Mouse (Mus musculus) testis, adult 2 months (tissue): ENCODE measurements around the gene Adcyap1. TPM values are rescaled to one million over a fixed set of nuclear protein-coding genes. Genes with fewer than 3 reads are reported as not detected.

ENCODE experiments used
- H3K27ac ChIP-seq: fragments of 200-500 bp; 2 replicates; pipeline ENCODE4 v1.5.1; 2012; ENCODE audit warnings: low read depth, low read length; ENCODE audit not compliant: control insufficient read depth, insufficient read depth
- H3K27me3 ChIP-seq: fragments of 200-500 bp; 2 replicates; pipeline ENCODE4 v1.6.1; 2012; ENCODE audit warnings: mild to moderate bottlenecking, low read length, moderate library complexity; ENCODE audit not compliant: control insufficient read depth, insufficient read depth
- H3K36me3 ChIP-seq: fragments of 200-500 bp; 2 replicates; pipeline ENCODE4 v1.6.1; 2012; ENCODE audit warnings: mild to moderate bottlenecking, low read length; ENCODE audit not compliant: control insufficient read depth, insufficient read depth
- H3K4me1 ChIP-seq: fragments of 200-500 bp; 2 replicates; pipeline ENCODE4 v1.6.1; 2012; ENCODE audit warnings: low read length; ENCODE audit not compliant: control insufficient read depth, insufficient read depth
- H3K4me3 ChIP-seq: fragments of 200-500 bp; 2 replicates; pipeline ENCODE4 v1.5.1; 2012; ENCODE audit warnings: low read depth, mild to moderate bottlenecking, low read length, moderate library complexity, mixed read lengths; ENCODE audit not compliant: control insufficient read depth
- CTCF ChIP-seq: fragments of 200-500 bp; IDR thresholded peaks from 2 replicates; pipeline ENCODE4 v1.5.1; 2012; ENCODE audit warnings: low read depth, mild to moderate bottlenecking, inconsistent platforms, low read length, moderate library complexity; ENCODE audit not compliant: control insufficient read depth, insufficient read depth, insufficient replicate concordance
- POLR2A ChIP-seq: fragments of 200-500 bp; IDR thresholded peaks from 2 replicates; pipeline ENCODE4 v1.6.1; 2012; ENCODE audit warnings: low read depth, mild to moderate bottlenecking, inconsistent platforms, low read length, moderate library complexity; ENCODE audit not compliant: control insufficient read depth
- polyA plus RNA-seq: library from polyadenylated mRNA; depleted of rRNA; stranded (reverse); fragments of >200 nt; gene quantifications from 2 replicates; pipeline ENCODE4 v1.2.3, GENCODE M21; 2012

Gene Adcyap1
- polyA plus RNA-seq, 1 experiment, result not detected

DNA sequence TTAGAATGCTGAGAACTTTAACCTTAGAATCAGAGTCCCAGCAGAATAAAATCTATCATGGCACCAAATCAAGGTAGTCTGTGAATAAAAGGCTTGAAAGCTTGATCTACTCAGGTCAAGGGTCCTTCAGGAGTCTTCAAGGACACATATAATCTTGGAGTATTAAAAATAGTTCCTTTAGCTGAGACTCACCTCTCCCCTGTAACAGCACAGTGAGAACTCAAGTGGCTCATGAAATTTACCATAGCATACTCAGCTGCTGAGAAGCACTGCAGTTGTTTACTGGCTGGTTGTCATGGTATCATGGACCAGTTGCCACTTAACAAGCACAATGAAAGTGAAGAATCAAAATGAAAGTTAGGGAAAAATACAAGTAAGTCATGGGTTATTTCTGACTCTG, 38.5 kb downstream of the Adcyap1 start:
- TF ChIP-seq POLR2A (no peak), CTCF (no peak)
- H3K4me1 ChIP-seq, result no peaks in the 10 kb centered on the region
- H3K27me3 ChIP-seq, result no peaks in the 10 kb centered on the region
- H3K36me3 ChIP-seq, result no peaks in the 10 kb centered on the region
- no peak overlapping the region for H3K27ac ChIP-seq
- no peak overlapping the region for H3K4me3 ChIP-seq
